Mouse (Mus musculus): ENCODE measurements at regions not wholly inside any gene's neighbourhood (a gene's known extent, or its start where the extent isn't known, plus 50 kb on each side); places are given as distances from the start of the nearest gene placed in this dataset.

DNA sequence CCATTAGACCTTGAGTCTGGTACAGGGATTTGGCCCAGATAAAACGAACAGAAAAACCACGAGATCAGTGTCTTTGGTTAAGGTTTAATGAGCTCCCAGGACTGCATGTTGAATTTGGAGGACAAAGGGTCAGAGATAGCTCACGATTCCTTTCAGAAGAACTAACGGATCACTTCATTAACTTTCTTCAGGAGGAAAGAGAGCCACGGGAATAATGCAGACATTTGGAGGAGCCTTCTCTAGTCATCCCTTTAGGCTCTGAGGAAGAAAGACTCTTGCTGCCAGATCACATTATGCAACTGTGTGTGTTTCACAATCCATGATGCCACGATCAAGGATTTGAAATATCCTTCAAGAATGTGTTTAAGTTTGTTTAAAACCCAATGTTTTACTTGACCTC lies 83.7 kb upstream of the Gm12728 start:
- TF ChIP-seq CTCF (IDR thresholded peaks at IDR 0.05; ENCODE audit: borderline replicate concordance, insufficient read depth, low read depth, low read length) (no peak), POLR2A (IDR thresholded peaks at IDR 0.05; ENCODE audit: borderline replicate concordance, insufficient read depth, low read length) (no peak)

Measured in cerebellum, adult 2 months (tissue).